Mouse (Mus musculus) liver, embryonic 14.5 days (tissue): ENCODE measurements around the gene Ercc8.

Experiments used
- CTCF ChIP-seq: IDR thresholded peaks from 2 replicates; pipeline ENCODE4 v1.5.1; 2016; ENCODE audit warnings: antibody characterized with exemption, low read depth, control low read depth
- EP300 ChIP-seq: IDR thresholded peaks from 2 replicates; pipeline ENCODE4 v1.6.1; 2016; ENCODE audit warnings: antibody characterized with exemption, low read depth

DNA sequence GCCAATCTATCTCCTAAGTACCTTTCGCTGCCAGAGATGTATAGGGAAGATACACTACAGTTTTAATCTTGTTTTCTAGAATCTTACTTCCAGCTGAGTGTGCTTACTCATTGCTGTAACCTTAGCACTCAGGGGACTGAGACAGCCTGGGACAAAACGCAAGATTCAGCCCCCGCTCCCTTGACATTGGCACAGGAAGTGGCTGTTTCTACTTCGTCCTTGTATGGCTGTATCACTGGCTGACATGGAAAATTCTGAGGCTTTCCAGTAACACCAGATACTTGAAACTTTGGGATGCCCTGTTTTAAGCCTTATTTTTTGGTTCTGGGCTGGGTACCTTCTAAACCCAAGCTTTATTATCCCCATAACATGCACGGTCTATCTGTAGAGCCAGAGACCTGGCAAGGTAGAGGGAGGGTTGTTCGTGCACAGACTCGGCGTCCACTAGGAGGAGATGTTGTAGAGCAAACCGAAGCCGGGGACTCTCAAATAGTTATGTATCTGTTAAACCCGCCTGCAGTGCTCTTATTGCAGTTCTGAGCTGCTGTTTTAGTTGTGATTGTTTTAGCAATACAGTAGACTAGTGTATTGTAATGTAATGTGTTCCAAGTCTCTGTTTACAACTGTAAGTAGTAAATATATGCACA, 32.7 kb downstream of the Ercc8 start:
- peak; percentile 68 for TF ChIP-seq CTCF
- no peak for TF ChIP-seq EP300
